Mouse (Mus musculus): ENCODE data around the gene Cass4. TPM values are rescaled to one million over a fixed set of nuclear protein-coding genes. Genes with fewer than 3 reads are reported as not detected.

Gene Cass4
- polyA plus RNA-seq, 1 experiment from 2014 or later: 0.13 TPM

GRCm38 (mm10) chr2:172473591-172473990, 80.0 kb downstream of the Cass4 start:
- Histone ChIP-seq H3K36me3 (ENCODE audit: control insufficient read depth, insufficient read depth, low read length) (peaks cover 3% of the 10 kb centered on the region), H3K27ac (ENCODE audit: low read length) (peak overlapping the region; percentile 45; the same call in 1 of the 2 replicates)

GRCm38 (mm10) chr2:172474970-172475369, 81.4 kb downstream of the Cass4 start:
- H3K9ac ChIP-seq (replicated peaks; ENCODE audit: low read depth, low read length): no peak overlapping the region
- H3K27ac ChIP-seq (ENCODE audit: low read length): no peak overlapping the region
- H3K4me2 ChIP-seq (replicated peaks; ENCODE audit: low read depth, low read length): no peak overlapping the region
- H3K4me3 ChIP-seq (ENCODE audit: low read depth, low read length): no peak overlapping the region
- no peak for ATAC-seq (ENCODE audit: insufficient number of reproducible peaks, insufficient read depth, low FRiP score, low read depth)
- no peaks in the 10 kb centered on the region; the same call in 1 of the 2 replicates for H3K36me3 ChIP-seq (ENCODE audit: control insufficient read depth, insufficient read depth, low read length)
- WGBS: 28% methylated on average over 6 of the region's 6 CpGs
- H3K4me1 ChIP-seq (ENCODE audit: control insufficient read depth, insufficient read depth, low read length): peaks cover 4% of the 10 kb centered on the region; the same call in 1 of the 2 replicates
- H3K9me3 ChIP-seq (ENCODE audit: control insufficient read depth, low read depth, low read length): no peaks in the 10 kb centered on the region
- no peaks in the 10 kb centered on the region for H3K27me3 ChIP-seq (ENCODE audit: control insufficient read depth, insufficient read depth, low read length)

More at GRCm38 (mm10) chr2:172473591-172473990, 80.0 kb downstream of the Cass4 start:
- no peaks in the 10 kb centered on the region for H3K9me3 ChIP-seq (ENCODE audit: control insufficient read depth, low read depth, low read length)
- no peak for ATAC-seq (ENCODE audit: insufficient number of reproducible peaks, insufficient read depth, low FRiP score, low read depth)
- no peaks in the 10 kb centered on the region for H3K27me3 ChIP-seq (ENCODE audit: control insufficient read depth, insufficient read depth, low read length)
- H3K9ac ChIP-seq (replicated peaks; ENCODE audit: low read depth, low read length): no peak overlapping the region
- no peak overlapping the region for H3K4me3 ChIP-seq (ENCODE audit: low read depth, low read length)
- WGBS: 51% methylated on average over 8 of the region's 8 CpGs
- H3K4me1 ChIP-seq (ENCODE audit: control insufficient read depth, insufficient read depth, low read length): peaks cover 4% of the 10 kb centered on the region; the same call in 1 of the 2 replicates
- H3K4me2 ChIP-seq (replicated peaks; ENCODE audit: low read depth, low read length): no peak overlapping the region

GRCm38 (mm10) chr2:172476707-172477260, 83.2 kb downstream of the Cass4 start:
- no peak for ATAC-seq (ENCODE audit: insufficient number of reproducible peaks, insufficient read depth, low FRiP score, low read depth)
- no peaks in the 10 kb centered on the region for H3K36me3 ChIP-seq (ENCODE audit: control insufficient read depth, insufficient read depth, low read length)
- H3K9ac ChIP-seq (replicated peaks; ENCODE audit: low read depth, low read length): no peak overlapping the region
- H3K9me3 ChIP-seq (ENCODE audit: control insufficient read depth, low read depth, low read length): no peaks in the 10 kb centered on the region
- no peak overlapping the region for H3K4me3 ChIP-seq (ENCODE audit: low read depth, low read length)
- H3K27me3 ChIP-seq (ENCODE audit: control insufficient read depth, insufficient read depth, low read length): no peaks in the 10 kb centered on the region
- 27% methylated on average over 10 of the region's 10 CpGs for WGBS
- H3K27ac ChIP-seq (ENCODE audit: low read length): no peak overlapping the region
- H3K4me1 ChIP-seq (ENCODE audit: control insufficient read depth, insufficient read depth, low read length): peaks cover 4% of the 10 kb centered on the region; the same call in 1 of the 2 replicates
- H3K4me2 ChIP-seq (replicated peaks; ENCODE audit: low read depth, low read length): no peak overlapping the region

- H3K4me1 ChIP-seq (ENCODE audit: control insufficient read depth, insufficient read depth, low read length): peaks cover 4% of the 10 kb centered on the region; the same call in 1 of the 2 replicates
- no peaks in the 10 kb centered on the region for H3K27me3 ChIP-seq (ENCODE audit: control insufficient read depth, insufficient read depth, low read length)
- 35% methylated on average over 3 of the region's 3 CpGs for WGBS
- no peak overlapping the region for H3K27ac ChIP-seq (ENCODE audit: low read length)
- H3K9ac ChIP-seq (replicated peaks; ENCODE audit: low read depth, low read length): no peak overlapping the region
- H3K9me3 ChIP-seq (ENCODE audit: control insufficient read depth, low read depth, low read length): no peaks in the 10 kb centered on the region
- no peak overlapping the region for H3K4me2 ChIP-seq (replicated peaks; ENCODE audit: low read depth, low read length)
- no peak overlapping the region for H3K4me3 ChIP-seq (ENCODE audit: low read depth, low read length)
- H3K36me3 ChIP-seq (ENCODE audit: control insufficient read depth, insufficient read depth, low read length): no peaks in the 10 kb centered on the region
- ATAC-seq (ENCODE audit: insufficient number of reproducible peaks, insufficient read depth, low FRiP score, low read depth): no peak
Measured at GRCm38 (mm10) chr2:172477350-172477749, 83.8 kb downstream of the Cass4 start.

- 6% methylated on average over 2 of the region's 2 CpGs for WGBS
- no peak for ATAC-seq (ENCODE audit: insufficient number of reproducible peaks, insufficient read depth, low FRiP score, low read depth)
- H3K36me3 ChIP-seq (ENCODE audit: control insufficient read depth, insufficient read depth, low read length): no peaks in the 10 kb centered on the region
Measured at GRCm38 (mm10) chr2:172477860-172478259, 84.3 kb downstream of the Cass4 start.

GRCm38 (mm10) chr2:172480296-172480695, 86.7 kb downstream of the Cass4 start:
- 66% methylated on average over 7 of the region's 7 CpGs for WGBS
- no peak overlapping the region for H3K4me2 ChIP-seq (replicated peaks; ENCODE audit: low read depth, low read length)
- H3K27ac ChIP-seq (ENCODE audit: low read length): no peak overlapping the region
- no peaks in the 10 kb centered on the region for H3K27me3 ChIP-seq (ENCODE audit: control insufficient read depth, insufficient read depth, low read length)
- H3K4me1 ChIP-seq (ENCODE audit: control insufficient read depth, insufficient read depth, low read length): no peaks in the 10 kb centered on the region
- no peak for ATAC-seq (ENCODE audit: insufficient number of reproducible peaks, insufficient read depth, low FRiP score, low read depth)
- H3K9me3 ChIP-seq (ENCODE audit: control insufficient read depth, low read depth, low read length): no peaks in the 10 kb centered on the region
- H3K4me3 ChIP-seq (ENCODE audit: low read depth, low read length): no peak overlapping the region
- H3K36me3 ChIP-seq (ENCODE audit: control insufficient read depth, insufficient read depth, low read length): no peaks in the 10 kb centered on the region
- H3K9ac ChIP-seq (replicated peaks; ENCODE audit: low read depth, low read length): no peak overlapping the region

More at GRCm38 (mm10) chr2:172477860-172478259, 84.3 kb downstream of the Cass4 start:
- H3K27ac ChIP-seq (ENCODE audit: low read length): no peak overlapping the region
- no peaks in the 10 kb centered on the region for H3K27me3 ChIP-seq (ENCODE audit: control insufficient read depth, insufficient read depth, low read length)
- no peak overlapping the region for H3K4me2 ChIP-seq (replicated peaks; ENCODE audit: low read depth, low read length)
- H3K9me3 ChIP-seq (ENCODE audit: control insufficient read depth, low read depth, low read length): no peaks in the 10 kb centered on the region
- H3K9ac ChIP-seq (replicated peaks; ENCODE audit: low read depth, low read length): no peak overlapping the region
- H3K4me1 ChIP-seq (ENCODE audit: control insufficient read depth, insufficient read depth, low read length): peaks cover 4% of the 10 kb centered on the region; the same call in 1 of the 2 replicates
- H3K4me3 ChIP-seq (ENCODE audit: low read depth, low read length): no peak overlapping the region

GRCm38 (mm10) chr2:172481654-172482385, 88.2 kb downstream of the Cass4 start:
- Histone ChIP-seq H3K4me3 (ENCODE audit: low read depth, low read length) (no peak overlapping the region), H3K27ac (ENCODE audit: low read length) (no peak overlapping the region), H3K9ac (replicated peaks; ENCODE audit: low read depth, low read length) (no peak overlapping the region), H3K4me1 (ENCODE audit: control insufficient read depth, insufficient read depth, low read length) (no peaks in the 10 kb centered on the region), H3K4me2 (replicated peaks; ENCODE audit: low read depth, low read length) (no peak overlapping the region), H3K36me3 (ENCODE audit: control insufficient read depth, insufficient read depth, low read length) (no peaks in the 10 kb centered on the region), H3K9me3 (ENCODE audit: control insufficient read depth, low read depth, low read length) (no peaks in the 10 kb centered on the region), H3K27me3 (ENCODE audit: control insufficient read depth, insufficient read depth, low read length) (no peaks in the 10 kb centered on the region)
- no peak for ATAC-seq (ENCODE audit: insufficient number of reproducible peaks, insufficient read depth, low FRiP score, low read depth)
- 82% methylated on average over 16 of the region's 16 CpGs for WGBS

Data from stomach, embryonic 14.5 days (tissue).